Mouse (Mus musculus) midbrain, embryonic 14.5 days (tissue): ENCODE measurements around the gene 3110021N24Rik. TPM values are rescaled to one million over a fixed set of nuclear protein-coding genes. Genes with fewer than 3 reads are reported as not detected.

Source experiments
- ATAC-seq: fragments of 200-750 bp; cut with Nextera tagmentation; 2 replicates; pipeline ENCODE4 v1.8.0; 2017; ENCODE audit warnings: moderate number of reproducible peaks, moderate library complexity; ENCODE audit not compliant: low FRiP score, low TSS enrichment
- DNase-seq: peaks from one replicate; pipeline ENCODE4 v3.0.0-alpha.2; 2015
- H3K27ac ChIP-seq: fragments of 300-500 bp; sonication (generic); replicated peaks from 2 replicates; pipeline ENCODE4 v1.5.1; 2014; ENCODE audit warnings: mild to moderate bottlenecking, low read depth, low read length, moderate library complexity
- H3K27me3 ChIP-seq: fragments of 300-500 bp; sonication (generic); 2 replicates; pipeline ENCODE4 v1.6.1; 2014; ENCODE audit warnings: low read length, control low read depth, mixed read lengths; ENCODE audit not compliant: control insufficient read depth, insufficient read depth
- H3K36me3 ChIP-seq: fragments of 300-500 bp; sonication (generic); 2 replicates; pipeline ENCODE4 v1.6.1; 2014; ENCODE audit warnings: low read length, control low read depth; ENCODE audit not compliant: control insufficient read depth, insufficient read depth
- H3K4me1 ChIP-seq: fragments of 300-500 bp; sonication (generic); 2 replicates; pipeline ENCODE4 v1.6.1; 2014; ENCODE audit warnings: mild to moderate bottlenecking, antibody characterized with exemption, low read length, control low read depth; ENCODE audit not compliant: control insufficient read depth, insufficient read depth
- H3K4me2 ChIP-seq: fragments of 300-500 bp; sonication (generic); 2 replicates; pipeline ENCODE4 v1.6.1; 2014; ENCODE audit warnings: mild to moderate bottlenecking, low read length, moderate library complexity
- H3K4me3 ChIP-seq: fragments of 300-500 bp; sonication (generic); replicated peaks from 2 replicates; pipeline ENCODE4 v1.5.1; 2014; ENCODE audit warnings: low read depth, low read length
- H3K9ac ChIP-seq: fragments of 300-500 bp; sonication (generic); replicated peaks from 2 replicates; pipeline ENCODE4 v1.6.1; 2014; ENCODE audit warnings: mild to moderate bottlenecking, low read length, moderate library complexity
- H3K9me3 ChIP-seq: fragments of 300-500 bp; sonication (generic); 2 replicates; pipeline ENCODE4 v1.6.1; 2016; ENCODE audit warnings: low read length, control low read depth, mixed read lengths; ENCODE audit not compliant: control insufficient read depth
- WGBS: fragments of 180-500 bp; shearing (Covaris S2); extraction: QIAGEN DNeasy Blood & Tissue Kit; methylation state at CpG from one replicate; pipeline ENCODE4 v1.1.7; 2014; 5-methylcytosine and 5-hydroxymethylcytosine counted together
- polyA plus RNA-seq: library from polyadenylated mRNA; unstranded; fragments of >200 nt; fragmentation: Nextera tagmentation; extraction: Ambion mirVana; gene quantifications from 2 replicates; pipeline ENCODE4 v1.2.1, GENCODE M21; 2014

Gene 3110021N24Rik
- polyA plus RNA-seq, 1 experiment from 2014 or later: 1.1 TPM

DNA sequence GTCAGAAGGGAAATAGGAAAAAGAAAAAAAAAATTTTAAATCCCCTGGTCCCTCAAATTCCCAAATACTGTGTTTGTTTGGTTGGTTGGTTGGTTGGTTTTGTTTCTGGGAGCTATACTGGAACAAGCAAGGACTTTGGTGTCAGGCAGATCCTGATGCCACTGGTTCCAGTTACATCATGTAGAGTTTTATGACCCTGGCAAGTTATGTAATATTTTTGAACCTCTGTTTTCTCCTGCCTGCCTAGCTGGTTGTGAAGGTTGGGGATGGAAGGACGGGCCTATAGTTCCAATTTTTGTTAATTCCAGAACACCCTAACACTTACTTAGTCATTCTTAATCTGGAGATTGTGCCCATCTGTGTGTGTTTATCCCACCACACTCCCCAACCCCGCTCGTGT, 62.1 kb downstream of the 3110021N24Rik start:
- ATAC-seq (no peak), DNase-seq (no peak)
- Histone ChIP-seq H3K27me3 (no peaks in the 10 kb centered on the region), H3K4me3 (no peak overlapping the region), H3K36me3 (no peaks in the 10 kb centered on the region), H3K4me1 (0 out of 2 replicates have a peak, but pooled peaks cover 8% of the 10 kb centered on the region), H3K9me3 (no peaks in the 10 kb centered on the region), H3K27ac (no peak overlapping the region), H3K4me2 (peak overlapping the region; percentile 68), H3K9ac (no peak overlapping the region)
- 46% methylated on average over 3 of the region's 3 CpGs for WGBS

DNA sequence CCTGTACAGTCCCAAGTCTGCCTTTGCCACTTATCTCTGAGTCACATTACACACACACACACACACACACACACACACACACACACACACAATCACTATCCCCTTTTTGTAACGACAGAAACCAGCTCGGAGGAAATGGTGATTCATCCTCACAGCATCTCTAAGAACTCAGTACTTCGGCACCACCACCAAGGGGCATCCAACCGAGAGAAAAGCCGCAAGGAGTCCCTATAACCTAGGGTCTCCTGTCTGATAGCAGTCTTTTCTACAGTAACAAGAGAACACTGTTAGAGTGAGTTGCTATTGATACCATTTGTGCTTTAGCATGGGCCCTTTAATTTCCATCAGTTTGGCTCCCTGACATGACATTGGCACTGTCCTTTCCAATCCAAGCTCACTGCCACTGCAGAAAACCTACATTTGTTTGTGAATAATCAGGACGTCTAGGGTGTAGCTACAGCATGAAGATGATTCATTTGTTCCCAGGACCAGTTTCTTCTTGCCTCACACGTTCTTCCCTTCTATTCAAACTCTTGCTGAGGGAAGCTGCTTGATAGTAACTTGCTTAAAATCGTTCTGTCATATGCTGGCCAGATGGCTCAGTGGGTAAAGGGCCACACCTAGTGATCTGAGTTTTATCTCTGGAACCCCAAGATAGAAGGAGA, 63.1 kb downstream of the 3110021N24Rik start:
- 0 out of 2 replicates have a peak, but pooled peaks cover 8% of the 10 kb centered on the region for H3K4me1 ChIP-seq
- 37% methylated on average over 8 of the region's 8 CpGs for WGBS
- no peak for ATAC-seq
- DNase-seq: peak; percentile 11
- no peak overlapping the region for H3K27ac ChIP-seq
- H3K27me3 ChIP-seq: no peaks in the 10 kb centered on the region
- H3K36me3 ChIP-seq: no peaks in the 10 kb centered on the region
- no peak overlapping the region for H3K4me2 ChIP-seq
- H3K4me3 ChIP-seq: no peak overlapping the region
- no peaks in the 10 kb centered on the region for H3K9me3 ChIP-seq
- no peak overlapping the region for H3K9ac ChIP-seq

DNA sequence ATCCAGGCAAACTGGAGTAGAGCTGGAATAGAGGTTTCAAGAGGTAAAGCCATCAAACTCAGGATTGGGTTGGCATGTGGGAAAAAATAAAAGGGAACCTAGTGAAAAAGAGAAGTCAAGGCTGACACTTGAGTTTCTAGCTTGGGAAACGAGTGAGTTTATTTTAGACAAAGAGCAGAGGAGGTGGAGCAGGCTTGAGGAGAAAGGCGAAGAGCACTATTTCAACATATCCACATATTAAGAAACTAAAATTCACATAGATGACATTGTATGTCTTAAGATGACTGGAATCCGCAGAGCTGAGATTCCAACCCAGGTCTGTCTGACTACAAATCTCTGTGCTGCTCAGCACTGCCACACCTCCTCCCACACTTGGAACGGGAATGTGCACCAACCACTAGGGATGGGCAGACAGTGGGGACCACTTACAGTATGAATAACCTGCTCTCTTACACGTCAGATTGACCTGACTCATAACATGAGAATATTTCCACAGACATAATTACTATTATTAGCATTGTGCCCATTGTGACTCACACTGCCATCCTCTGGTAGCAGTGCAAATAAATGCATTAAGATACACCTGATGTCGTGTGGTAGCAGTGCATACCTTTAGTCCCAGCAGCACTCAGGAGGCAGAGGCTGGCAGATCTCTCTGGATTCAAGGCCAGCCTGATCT, 69.9 kb downstream of the 3110021N24Rik start:
- H3K27ac ChIP-seq: no peak overlapping the region
- no peaks in the 10 kb centered on the region for H3K9me3 ChIP-seq
- H3K4me2 ChIP-seq: no peak overlapping the region
- DNase-seq: no peak
- H3K4me1 ChIP-seq: no peaks in the 10 kb centered on the region
- ATAC-seq: no peak
- no peak overlapping the region for H3K4me3 ChIP-seq
- H3K36me3 ChIP-seq: no peaks in the 10 kb centered on the region
- 77% methylated on average over 6 of the region's 6 CpGs for WGBS
- no peak overlapping the region for H3K9ac ChIP-seq
- H3K27me3 ChIP-seq: no peaks in the 10 kb centered on the region

DNA sequence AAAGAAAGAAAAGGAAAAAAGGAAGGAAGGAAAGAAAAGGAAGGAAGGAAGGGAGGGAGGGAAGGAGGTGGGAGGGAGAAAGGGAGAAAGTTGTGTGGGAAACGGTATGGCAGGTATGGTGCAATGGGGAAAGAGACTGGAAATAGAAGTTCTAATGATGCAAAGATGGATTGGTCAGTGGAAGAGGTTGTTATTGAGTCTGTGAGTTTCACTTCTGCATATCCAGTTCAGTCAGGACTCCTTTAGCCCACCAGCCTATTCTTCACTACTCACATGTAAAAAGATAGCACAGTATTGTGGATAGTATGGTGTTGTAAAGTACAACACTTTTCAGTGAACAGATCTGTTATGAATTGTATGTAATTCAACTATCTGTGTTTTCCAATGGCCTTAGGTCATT, 71.1 kb downstream of the 3110021N24Rik start:
- no peak overlapping the region for H3K9ac ChIP-seq
- 73% methylated on average over 1 of the region's 1 CpGs for WGBS
- DNase-seq (no peak), ATAC-seq (no peak)
- H3K36me3 ChIP-seq: no peaks in the 10 kb centered on the region
- no peaks in the 10 kb centered on the region for H3K27me3 ChIP-seq
- no peak overlapping the region for H3K4me2 ChIP-seq
- no peak overlapping the region for H3K4me3 ChIP-seq
- H3K4me1 ChIP-seq: no peaks in the 10 kb centered on the region
- no peaks in the 10 kb centered on the region for H3K9me3 ChIP-seq
- H3K27ac ChIP-seq: no peak overlapping the region

DNA sequence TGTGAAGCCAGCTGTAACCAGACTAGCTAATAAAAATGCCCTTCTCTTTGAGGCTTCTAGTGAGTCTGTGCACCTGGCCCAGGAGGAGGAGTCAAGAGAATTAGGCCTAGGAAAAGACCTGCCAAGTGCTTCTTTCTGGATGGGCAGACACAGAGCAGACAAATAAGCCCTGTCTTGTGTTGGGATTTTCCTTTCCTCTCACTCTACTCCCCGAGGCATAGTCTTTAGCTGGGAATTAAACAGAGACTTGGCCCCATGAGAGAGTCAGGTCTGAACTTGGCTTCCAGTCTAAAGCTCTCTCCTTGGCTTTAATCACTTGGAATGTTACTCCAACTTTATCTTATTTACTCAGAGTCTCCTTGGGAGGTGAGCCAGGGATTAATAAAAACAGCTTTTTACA, 74.5 kb downstream of the 3110021N24Rik start:
- H3K4me3 ChIP-seq: no peak overlapping the region
- DNase-seq: no peak
- no peaks in the 10 kb centered on the region for H3K36me3 ChIP-seq
- H3K9me3 ChIP-seq: no peaks in the 10 kb centered on the region
- no peak overlapping the region for H3K27ac ChIP-seq
- 61% methylated on average over 1 of the region's 1 CpGs for WGBS
- H3K9ac ChIP-seq: no peak overlapping the region
- no peak for ATAC-seq
- no peaks in the 10 kb centered on the region for H3K4me1 ChIP-seq
- H3K27me3 ChIP-seq: no peaks in the 10 kb centered on the region
- no peak overlapping the region for H3K4me2 ChIP-seq

DNA sequence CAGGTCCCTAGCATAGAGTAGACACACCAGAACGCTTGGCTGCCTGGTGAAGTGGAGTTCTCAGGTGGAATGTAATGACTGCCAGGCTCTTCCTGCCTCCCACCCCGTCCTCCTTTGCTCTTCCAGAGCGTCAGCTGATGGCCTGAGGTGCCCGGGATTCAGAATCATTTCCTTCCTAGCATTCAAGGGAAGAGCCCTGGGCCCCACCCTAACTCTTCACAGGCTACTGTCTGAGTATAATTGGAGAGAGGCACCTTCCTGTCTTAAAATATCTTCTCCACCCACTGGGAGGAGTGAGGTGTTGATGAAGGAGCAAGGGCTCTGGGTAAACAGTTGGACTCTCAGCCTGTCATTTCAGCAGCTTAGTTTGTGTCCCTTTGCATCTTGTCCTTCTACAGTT, 77.3 kb downstream of the 3110021N24Rik start:
- no peak overlapping the region for H3K9ac ChIP-seq
- no peak overlapping the region for H3K4me2 ChIP-seq
- 71% methylated on average over 4 of the region's 4 CpGs for WGBS
- no peaks in the 10 kb centered on the region for H3K9me3 ChIP-seq
- no peaks in the 10 kb centered on the region for H3K4me1 ChIP-seq
- H3K27me3 ChIP-seq: no peaks in the 10 kb centered on the region
- no peak overlapping the region for H3K27ac ChIP-seq
- DNase-seq (no peak), ATAC-seq (no peak)
- H3K4me3 ChIP-seq: no peak overlapping the region
- H3K36me3 ChIP-seq: no peaks in the 10 kb centered on the region

DNA sequence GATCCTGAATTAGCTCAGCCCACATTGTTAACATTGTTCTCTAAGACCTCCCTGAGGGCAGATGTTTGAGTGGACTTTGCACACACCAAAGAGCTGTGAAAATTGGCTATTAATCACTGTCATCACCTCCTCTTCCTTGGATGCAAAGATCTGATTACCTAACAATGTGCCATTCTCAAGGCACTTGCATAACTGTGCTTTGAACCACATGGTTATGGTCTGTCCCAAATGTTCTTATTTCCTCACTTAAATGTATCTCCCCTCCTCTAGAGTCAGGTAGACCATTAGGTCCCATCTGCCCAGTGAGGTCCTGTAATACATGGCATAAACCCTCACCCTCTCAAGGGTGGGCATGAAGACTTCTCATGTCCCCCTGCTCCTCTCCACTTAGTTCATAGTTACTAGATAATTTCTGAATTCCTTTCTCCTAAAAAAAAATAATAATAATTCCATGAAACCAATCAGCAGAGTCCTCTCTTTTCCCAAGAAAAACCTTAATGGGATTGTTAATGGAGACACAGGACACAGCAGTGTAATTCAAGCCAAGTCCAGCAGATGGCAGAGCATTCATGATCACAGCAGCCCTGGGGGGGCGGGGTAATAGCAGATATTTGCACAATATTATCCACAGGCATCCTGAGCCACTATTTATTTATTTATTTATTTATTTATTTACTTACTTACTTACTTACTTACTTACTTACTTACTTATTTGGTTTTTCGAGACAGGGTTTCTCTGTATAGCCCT, 78.8 kb downstream of the 3110021N24Rik start:
- Histone ChIP-seq H3K27ac (no peak overlapping the region), H3K9me3 (no peaks in the 10 kb centered on the region), H3K4me3 (no peak overlapping the region), H3K9ac (no peak overlapping the region), H3K4me1 (no peaks in the 10 kb centered on the region), H3K36me3 (no peaks in the 10 kb centered on the region), H3K4me2 (no peak overlapping the region), H3K27me3 (no peaks in the 10 kb centered on the region)
- WGBS: 51% methylated on average over 2 of the region's 2 CpGs
- ATAC-seq: no peak
- peak; percentile 84 for DNase-seq

DNA sequence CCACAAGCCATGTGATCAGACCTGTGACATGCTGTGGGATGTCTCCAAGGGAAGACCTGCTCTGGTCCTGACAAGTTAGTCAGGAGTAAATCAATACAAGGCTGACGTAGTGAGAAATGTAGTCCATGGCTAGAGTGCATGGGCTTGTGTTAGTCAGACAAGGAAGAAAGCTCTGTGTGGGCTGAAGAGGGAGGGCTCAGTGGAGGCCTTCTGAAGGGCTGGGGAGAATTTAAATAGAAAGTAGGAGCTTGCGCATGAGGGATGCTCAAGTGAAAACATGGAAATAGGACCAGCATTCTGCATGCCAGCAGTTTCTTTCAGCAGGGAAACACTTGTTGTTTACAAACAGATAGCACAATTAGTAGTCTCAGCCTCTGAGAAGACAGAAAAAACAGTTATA, 84.1 kb downstream of the 3110021N24Rik start:
- WGBS: 84% methylated on average over 2 of the region's 2 CpGs
- no peak for ATAC-seq
- H3K4me1 ChIP-seq: no peaks in the 10 kb centered on the region

More for the DNA sequence above, 84.1 kb downstream of the 3110021N24Rik start:
- DNase-seq: no peak
- no peaks in the 10 kb centered on the region for H3K27me3 ChIP-seq
- no peaks in the 10 kb centered on the region for H3K36me3 ChIP-seq
- H3K9ac ChIP-seq: no peak overlapping the region
- no peak overlapping the region for H3K27ac ChIP-seq
- H3K4me2 ChIP-seq: no peak overlapping the region
- no peaks in the 10 kb centered on the region for H3K9me3 ChIP-seq
- H3K4me3 ChIP-seq: no peak overlapping the region
